Mouse (Mus musculus) heart, adult 2 months (tissue): ENCODE results near the gene Rnf38. TPM values are rescaled to one million over a fixed set of nuclear protein-coding genes. Genes with fewer than 3 reads are reported as not detected.

Experiments
- DNase-seq, 2 experiments: peaks; one replicate each; pipeline ENCODE4 v3.0.0; 2021
- H3K27ac ChIP-seq: fragments of 200-600 bp; 2 replicates; pipeline ENCODE4 v1.8.1; 2022
- H3K27me3 ChIP-seq: fragments of 200-500 bp; 2 replicates; pipeline ENCODE4 v1.6.1; 2012; ENCODE audit warnings: mild to moderate bottlenecking, low read length, inconsistent platforms, mixed read lengths; ENCODE audit not compliant: control insufficient read depth, insufficient read depth
- H3K36me3 ChIP-seq: fragments of 200-500 bp; 2 replicates; pipeline ENCODE4 v1.6.1; 2012; ENCODE audit warnings: low read length, inconsistent platforms; ENCODE audit not compliant: control insufficient read depth, insufficient read depth
- H3K4me1 ChIP-seq: fragments of 200-500 bp; 2 replicates; pipeline ENCODE4 v1.6.1; 2011; ENCODE audit warnings: low read length; ENCODE audit not compliant: control insufficient read depth, insufficient read depth
- H3K4me3 ChIP-seq: fragments of 200-600 bp; 2 replicates; pipeline ENCODE4 v1.8.1; 2022
- H3K79me2 ChIP-seq: fragments of 200-500 bp; replicated peaks from 2 replicates; pipeline ENCODE4 v1.6.1; 2012; ENCODE audit warnings: mild to moderate bottlenecking, inconsistent platforms, low read length, moderate library complexity, mixed read lengths; ENCODE audit not compliant: control insufficient read depth, insufficient read depth
- H3K9ac ChIP-seq: fragments of 200-500 bp; 2 replicates; pipeline ENCODE4 v1.6.1; 2012; ENCODE audit warnings: low read depth, mild to moderate bottlenecking, control low read depth, inconsistent platforms, low read length, mixed read lengths
- CTCF ChIP-seq: fragments of 200-600 bp; IDR thresholded peaks from 2 replicates; pipeline ENCODE4 v1.8.1; 2022; ENCODE audit warnings: antibody characterized with exemption, mild to moderate bottlenecking, moderate library complexity
- EP300 ChIP-seq: fragments of 200-500 bp; IDR thresholded peaks from 2 replicates; pipeline ENCODE4 v1.6.1; 2011; ENCODE audit warnings: low read depth, low read length, control low read depth; ENCODE audit not compliant: insufficient read depth
- POLR2A ChIP-seq: fragments of 200-500 bp; IDR thresholded peaks from 2 replicates; pipeline ENCODE4 v1.6.1; 2011; ENCODE audit warnings: mild to moderate bottlenecking, low read depth, low read length, control low read depth; ENCODE audit not compliant: insufficient read depth
- WGBS: fragments of 180-500 bp; shearing (Covaris S2); methylation state at CpG from one replicate; pipeline ENCODE4 v1.1.7; 2018; 5-methylcytosine and 5-hydroxymethylcytosine counted together
- intact Hi-C: fragments of 180-260 bp; cut with DNase I; formaldehyde crosslinking; loops from one replicate; pipeline ENCODE4 v1.15.1; 2025
- polyA plus RNA-seq: library from polyadenylated mRNA; depleted of rRNA; stranded (reverse); fragments of >200 nt; gene quantifications from 2 replicates; pipeline ENCODE4 v1.2.3, GENCODE M21; 2012
- total RNA-seq, 2 experiments: library from RNA; stranded (reverse); gene quantifications; 2 replicates each; pipeline ENCODE4 v1.2.3; 2021

Gene Rnf38
- total and polyA plus RNA-seq, 3 experiments = 24.8 to 62.0 (median 32.0) TPM

GRCm38 (mm10) chr4:44172676-44173075 lies 60.9 kb downstream of the Rnf38 start:
- WGBS = 52% methylated on average over 5 of the region's 5 CpGs

DNA sequence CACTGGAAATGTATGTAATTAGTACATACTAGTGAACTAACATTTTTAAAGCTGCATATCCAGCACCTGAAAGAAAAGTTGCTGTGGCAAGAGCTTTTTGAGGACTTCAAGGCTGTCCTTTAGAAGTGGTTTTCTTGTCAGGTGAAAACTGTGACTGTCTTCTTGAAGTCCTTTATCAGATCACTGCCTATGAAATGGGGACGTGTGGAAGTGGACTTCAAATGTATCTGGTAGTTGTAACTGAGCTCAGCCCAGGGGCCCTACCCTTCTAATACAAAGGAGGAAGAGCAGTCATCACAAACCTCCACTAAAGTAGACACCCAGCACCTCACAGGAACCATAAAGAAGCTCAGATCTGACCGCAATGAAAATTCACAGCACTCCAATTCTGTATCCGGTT lies 63.7 kb downstream of the Rnf38 start:
- Histone ChIP-seq H3K4me3 (no peak overlapping the region), H3K27me3 (no peaks in the 10 kb centered on the region), H3K36me3 (peaks cover 2% of the 10 kb centered on the region; the same call in 1 of the 2 replicates), H3K79me2 (0 out of 2 replicates have a peak, but pooled peaks cover 1% of the 10 kb centered on the region), H3K9ac (no peak overlapping the region), H3K4me1 (no peaks in the 10 kb centered on the region; the same call in none of the 2 replicates), H3K27ac (no peak overlapping the region)
- TF ChIP-seq EP300 (no peak), POLR2A (no peak), CTCF (no peak)
- 74% methylated on average over 3 of the region's 3 CpGs for WGBS
- intact Hi-C loops = loop anchor here (1.0 to 10.0 kb wide), 2 partner anchors 64 to 395 kb away; no protein-coding TSS in a partner anchor
- DNase-seq = no peak

More at GRCm38 (mm10) chr4:44172676-44173075, 60.9 kb downstream of the Rnf38 start:
- H3K4me3 ChIP-seq = no peak overlapping the region
- intact Hi-C loops = loop anchor here (1.0 to 10.0 kb wide), 3 partner anchors 28 to 392 kb away; no protein-coding TSS in a partner anchor
- no peak for DNase-seq
- no peaks in the 10 kb centered on the region; the same call in 1 of the 2 replicates for H3K4me1 ChIP-seq
- H3K27ac ChIP-seq = no peak overlapping the region
- TF ChIP-seq POLR2A (no peak), CTCF (no peak), EP300 (no peak)
- no peak overlapping the region for H3K9ac ChIP-seq
- H3K27me3 ChIP-seq = no peaks in the 10 kb centered on the region
- H3K79me2 ChIP-seq = no peaks in the 10 kb centered on the region
- H3K36me3 ChIP-seq = no peaks in the 10 kb centered on the region

DNA sequence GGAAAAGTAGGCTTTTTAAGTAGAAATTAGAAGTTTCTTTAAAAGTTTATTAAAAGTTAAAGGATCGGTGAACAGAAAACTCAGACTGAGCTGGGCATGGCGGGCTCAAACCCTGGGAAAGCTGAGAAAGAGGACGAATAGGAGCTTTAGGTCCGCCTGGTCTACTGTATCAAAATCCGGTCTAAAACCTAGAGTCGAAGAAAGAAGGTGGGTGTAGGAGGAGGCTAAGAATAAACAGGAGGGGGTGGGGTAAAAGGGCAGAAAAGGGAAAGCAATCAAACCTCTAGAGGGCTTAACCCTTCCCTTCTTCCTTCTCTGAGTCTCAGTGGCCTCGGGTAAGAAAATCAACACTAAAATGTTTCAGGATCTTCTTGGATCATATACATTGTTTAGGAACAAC lies 64.8 kb downstream of the Rnf38 start:
- Histone ChIP-seq H3K79me2 (0 out of 2 replicates have a peak, but pooled peaks cover 1% of the 10 kb centered on the region), H3K4me3 (peak overlapping the region; percentile 59), H3K36me3 (peaks cover 2% of the 10 kb centered on the region; the same call in 1 of the 2 replicates), H3K27ac (peak overlapping the region; percentile 67), H3K4me1 (no peaks in the 10 kb centered on the region; the same call in none of the 2 replicates), H3K9ac (no peak overlapping the region), H3K27me3 (no peaks in the 10 kb centered on the region)
- intact Hi-C loops = no loop called here
- 8% methylated on average over 7 of the region's 7 CpGs for WGBS
- TF ChIP-seq CTCF (no peak), POLR2A (no peak), EP300 (no peak)
- DNase-seq = no peak

DNA sequence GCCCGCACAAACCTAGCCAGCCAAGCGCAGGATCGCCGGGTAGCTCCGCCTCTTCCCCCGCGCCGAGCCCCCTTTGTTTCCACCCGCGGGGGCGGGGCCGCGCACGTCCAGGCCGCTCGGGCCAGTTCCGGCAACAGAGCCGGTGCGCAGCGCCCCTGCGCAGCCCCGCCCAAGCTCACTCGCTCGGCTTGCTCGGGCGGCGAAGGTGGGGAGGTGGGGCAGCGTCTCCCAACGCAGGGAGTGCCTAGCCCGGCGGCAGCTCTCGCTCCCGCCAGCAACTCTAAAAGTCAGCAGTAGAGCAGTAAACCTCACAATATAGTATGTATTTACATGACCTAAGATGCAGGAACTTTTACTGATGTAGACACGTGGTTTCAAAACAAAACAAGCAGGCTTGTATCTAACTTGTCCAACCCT lies 65.3 kb downstream of the Rnf38 start:
- Histone ChIP-seq H3K36me3 (peaks cover 2% of the 10 kb centered on the region; the same call in 1 of the 2 replicates), H3K27me3 (no peaks in the 10 kb centered on the region), H3K4me3 (peak overlapping the region; percentile 59), H3K4me1 (no peaks in the 10 kb centered on the region; the same call in none of the 2 replicates), H3K79me2 (peaks cover 1% of the 10 kb centered on the region; the same call in 1 of the 2 replicates), H3K9ac (peak overlapping the region; percentile 87), H3K27ac (peak overlapping the region; percentile 67)
- 0% methylated on average over 24 of the region's 34 CpGs for WGBS
- TF ChIP-seq CTCF = no peak
- TF ChIP-seq EP300 = 0 out of 2 replicates have a peak, but pooled peaks have one; percentile 37
- TF ChIP-seq POLR2A = peak; percentile 82
- intact Hi-C loops = no loop called here
- peak; percentile 97 to 99 for DNase-seq

DNA sequence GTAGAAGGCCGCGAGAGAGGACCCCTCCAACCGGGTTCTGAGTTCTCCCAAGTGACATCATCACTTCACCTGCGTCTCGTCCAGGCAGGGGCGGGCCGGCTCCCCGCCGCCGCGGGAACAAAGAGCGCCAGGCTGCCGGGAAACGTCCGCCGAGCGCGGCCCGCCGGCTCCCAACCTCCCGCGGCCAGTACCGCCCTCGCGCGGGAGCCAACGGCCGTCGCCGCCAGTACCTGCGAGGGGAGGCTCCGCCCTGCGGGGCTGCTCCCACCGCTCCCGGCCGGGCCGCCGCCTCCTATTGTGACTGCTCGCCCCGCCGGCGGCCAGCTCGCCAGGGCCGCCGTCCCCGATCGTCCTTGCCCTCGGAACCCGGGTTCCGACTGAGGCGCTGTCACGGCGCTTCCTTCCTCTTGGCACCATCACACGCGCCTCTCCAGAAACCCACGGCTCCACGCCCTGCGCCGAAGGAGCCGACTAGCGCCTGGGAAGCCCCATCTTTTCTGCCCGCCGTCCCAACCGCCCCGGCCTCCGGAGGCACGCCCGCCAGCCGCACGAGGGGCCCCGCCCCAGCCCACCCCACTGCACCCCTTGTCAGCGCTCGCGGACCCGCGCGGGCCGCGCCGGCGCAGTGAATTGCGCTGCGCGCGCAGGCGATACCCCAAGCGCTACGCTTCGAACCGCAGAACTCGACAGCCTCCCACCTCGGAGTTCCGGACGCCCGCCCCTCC lies 66.0 kb downstream of the Rnf38 start:
- H3K27me3 ChIP-seq = no peaks in the 10 kb centered on the region
- peak overlapping the region; percentile 68 for H3K9ac ChIP-seq
- H3K27ac ChIP-seq = peak overlapping the region; percentile 90
- DNase-seq = peak; percentile 87 to 92
- WGBS = under 1% methylated on average over 72 of the region's 95 CpGs
- H3K36me3 ChIP-seq = peaks cover 2% of the 10 kb centered on the region; the same call in 1 of the 2 replicates
- peak overlapping the region; percentile 75 for H3K4me3 ChIP-seq
- H3K79me2 ChIP-seq = peaks cover 3% of the 10 kb centered on the region; the same call in 1 of the 2 replicates
- intact Hi-C loops = loop anchor here (2.0 kb wide), 1 partner anchor 95 kb away; no protein-coding TSS in a partner anchor
- no peak for TF ChIP-seq EP300
- 0 out of 2 replicates have a peak, but pooled peaks have one; percentile 20 for TF ChIP-seq POLR2A
- TF ChIP-seq CTCF = peak; percentile 54
- H3K4me1 ChIP-seq = peaks cover 1% of the 10 kb centered on the region
